Mouse (Mus musculus) embryo, embryonic 10 days (tissue): Measurements from ENCODE around the gene Dnajc27.

Experiments used
- DNase-seq: peaks from one replicate; pipeline ENCODE4 v3.0.0-alpha.2; 2015; ENCODE audit warnings: low spot score

The Dnajc27 gene

GRCm38 (mm10) chr12:4083441-4083840 is 1.1 kb downstream of the Dnajc27 start:
- no peak for DNase-seq

GRCm38 (mm10) chr12:4107383-4107782 is 25.0 kb downstream of the Dnajc27 start:
- peak; percentile 85 for DNase-seq

- no peak for DNase-seq
These were observed 33.7 kb downstream of the Dnajc27 start for GRCm38 (mm10) chr12:4116132-4116531.

- no peak for DNase-seq
These were observed 34.8 kb downstream of the Dnajc27 start for GRCm38 (mm10) chr12:4117136-4117535.

GRCm38 (mm10) chr12:4117579-4117978 is 35.2 kb downstream of the Dnajc27 start:
- DNase-seq, result no peak

- DNase-seq, result no peak
These were observed 45.0 kb downstream of the Dnajc27 start for GRCm38 (mm10) chr12:4127346-4127745.

GRCm38 (mm10) chr12:4132941-4133846 is 50.8 kb downstream of the Dnajc27 start, which contains the start of gene Adcy3:
Gene Adcy3, plus strand, starts transcription at chr12:4133103.
- DNase-seq, result peak; percentile 73

- peak; percentile 14 for DNase-seq
These were observed 51.4 kb downstream of the Dnajc27 start for GRCm38 (mm10) chr12:4133847-4134212.

GRCm38 (mm10) chr12:4143179-4143578 is 60.8 kb downstream of the Dnajc27 start:
- DNase-seq, result no peak

GRCm38 (mm10) chr12:4150936-4151335 is 68.6 kb downstream of the Dnajc27 start:
- no peak for DNase-seq

GRCm38 (mm10) chr12:4151969-4152368 is 69.6 kb downstream of the Dnajc27 start:
- DNase-seq, result no peak

GRCm38 (mm10) chr12:4157466-4157865 is 75.1 kb downstream of the Dnajc27 start:
- DNase-seq, result no peak

GRCm38 (mm10) chr12:4158179-4158578 is 75.8 kb downstream of the Dnajc27 start:
- no peak for DNase-seq

GRCm38 (mm10) chr12:4158868-4159632 is 76.7 kb downstream of the Dnajc27 start:
- no peak for DNase-seq
